Mouse (Mus musculus) bone marrow, adult 2 months (tissue): ENCODE measurements around the gene Nelfa.

Experiments
- CTCF ChIP-seq: fragments of 200-500 bp; IDR thresholded peaks from 2 replicates; pipeline ENCODE4 v1.5.1; 2011; ENCODE audit warnings: low read length, control low read depth; ENCODE audit not compliant: control insufficient read depth, insufficient read depth
- POLR2A ChIP-seq: fragments of 200-500 bp; IDR thresholded peaks from 2 replicates; pipeline ENCODE4 v1.6.1; 2011; ENCODE audit warnings: low read depth, mild to moderate bottlenecking, control low read depth, low read length, borderline replicate concordance; ENCODE audit not compliant: control insufficient read depth

DNA sequence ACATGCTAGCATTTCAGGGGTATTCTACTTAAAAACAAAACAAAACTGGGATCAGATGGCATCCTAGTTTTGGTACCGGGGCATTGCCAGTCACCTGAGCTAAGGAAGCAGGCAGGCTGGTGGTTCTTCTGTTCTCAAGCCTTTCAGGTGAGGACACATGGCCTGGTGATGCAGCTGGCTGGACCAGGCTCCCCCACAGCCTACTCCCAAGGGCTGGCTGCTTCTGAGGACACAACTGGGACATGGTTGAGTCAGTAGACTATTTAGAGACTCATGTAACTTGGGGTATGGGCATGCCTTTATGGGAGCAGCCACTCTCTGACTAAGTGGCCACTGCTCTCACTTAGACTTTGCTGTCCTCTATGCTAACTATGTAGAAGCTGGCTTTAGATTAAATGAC lies 60.7 kb downstream of the Nelfa start:
- TF ChIP-seq CTCF (no peak), POLR2A (no peak)
